Mouse (Mus musculus) liver, postnatal 0 days (tissue): ENCODE results near the gene Tbc1d5. TPM values are rescaled to one million over a fixed set of nuclear protein-coding genes. Genes with fewer than 3 reads are reported as not detected.

ENCODE experiments used
- ATAC-seq: fragments of 200-750 bp; cut with Nextera tagmentation; 2 replicates; pipeline ENCODE4 v1.8.0; 2017; ENCODE audit warnings: mild to moderate bottlenecking, moderate library complexity
- DNase-seq: peaks from one replicate; pipeline ENCODE4 v3.0.0-alpha.2; 2016
- H3K27ac ChIP-seq: fragments of 300-500 bp; sonication (generic); 2 replicates; pipeline ENCODE4 v1.5.1; 2014; ENCODE audit warnings: antibody characterized with exemption, moderate library complexity, mild to moderate bottlenecking, low read depth
- H3K27me3 ChIP-seq: fragments of 300-500 bp; sonication (generic); 2 replicates; pipeline ENCODE4 v1.6.1; 2014; ENCODE audit warnings: low read length, control low read depth, mixed read lengths; ENCODE audit not compliant: insufficient read depth
- H3K36me3 ChIP-seq: fragments of 300-500 bp; sonication (generic); replicated peaks from 2 replicates; pipeline ENCODE4 v1.6.1; 2014; ENCODE audit warnings: mild to moderate bottlenecking, control low read depth, low read length, moderate library complexity, mixed read lengths; ENCODE audit not compliant: insufficient read depth
- H3K4me1 ChIP-seq: fragments of 300-500 bp; sonication (generic); 2 replicates; pipeline ENCODE4 v1.6.1; 2014; ENCODE audit warnings: antibody characterized with exemption, mild to moderate bottlenecking, control low read depth; ENCODE audit not compliant: insufficient read depth
- H3K4me2 ChIP-seq: fragments of 300-500 bp; sonication (generic); 2 replicates; pipeline ENCODE4 v1.6.1; 2014; ENCODE audit warnings: low read depth, mild to moderate bottlenecking, low read length, moderate library complexity, mixed read lengths
- H3K4me3 ChIP-seq: fragments of 300-500 bp; sonication (generic); 2 replicates; pipeline ENCODE4 v1.5.1; 2014; ENCODE audit warnings: low read depth, low read length
- H3K9ac ChIP-seq: fragments of 300-500 bp; sonication (generic); replicated peaks from 2 replicates; pipeline ENCODE4 v1.6.1; 2014; ENCODE audit warnings: mild to moderate bottlenecking, moderate library complexity
- H3K9me3 ChIP-seq: fragments of 300-500 bp; sonication (generic); 2 replicates; pipeline ENCODE4 v1.6.1; 2016; ENCODE audit warnings: mild to moderate bottlenecking, control low read depth, low read length, mixed read lengths
- CTCF ChIP-seq: sonication (generic); IDR thresholded peaks from 2 replicates; pipeline ENCODE4 v1.5.1; 2016; ENCODE audit warnings: antibody characterized with exemption, low read depth
- EP300 ChIP-seq: IDR thresholded peaks from 2 replicates; pipeline ENCODE4 v1.6.1; 2016; ENCODE audit warnings: antibody characterized with exemption, low read depth, mild to moderate bottlenecking
- whole genome bisulfite sequencing: fragments of 180-500 bp; shearing (Covaris S2); extraction: QIAGEN DNeasy Blood & Tissue Kit; methylation state at CpG from one replicate; pipeline ENCODE4 v1.1.7; 2014; ENCODE audit not compliant: insufficient replicate concordance; 5-methylcytosine and 5-hydroxymethylcytosine counted together
- polyA plus RNA-seq: library from polyadenylated mRNA; unstranded; fragments of >200 nt; fragmentation: Nextera tagmentation; extraction: Ambion mirVana; gene quantifications from 2 replicates; pipeline ENCODE4 v1.2.1, GENCODE M21; 2015

Tbc1d5 gene
- 2.1 and 2.5 TPM in 2 replicates for polyA plus RNA-seq

DNA sequence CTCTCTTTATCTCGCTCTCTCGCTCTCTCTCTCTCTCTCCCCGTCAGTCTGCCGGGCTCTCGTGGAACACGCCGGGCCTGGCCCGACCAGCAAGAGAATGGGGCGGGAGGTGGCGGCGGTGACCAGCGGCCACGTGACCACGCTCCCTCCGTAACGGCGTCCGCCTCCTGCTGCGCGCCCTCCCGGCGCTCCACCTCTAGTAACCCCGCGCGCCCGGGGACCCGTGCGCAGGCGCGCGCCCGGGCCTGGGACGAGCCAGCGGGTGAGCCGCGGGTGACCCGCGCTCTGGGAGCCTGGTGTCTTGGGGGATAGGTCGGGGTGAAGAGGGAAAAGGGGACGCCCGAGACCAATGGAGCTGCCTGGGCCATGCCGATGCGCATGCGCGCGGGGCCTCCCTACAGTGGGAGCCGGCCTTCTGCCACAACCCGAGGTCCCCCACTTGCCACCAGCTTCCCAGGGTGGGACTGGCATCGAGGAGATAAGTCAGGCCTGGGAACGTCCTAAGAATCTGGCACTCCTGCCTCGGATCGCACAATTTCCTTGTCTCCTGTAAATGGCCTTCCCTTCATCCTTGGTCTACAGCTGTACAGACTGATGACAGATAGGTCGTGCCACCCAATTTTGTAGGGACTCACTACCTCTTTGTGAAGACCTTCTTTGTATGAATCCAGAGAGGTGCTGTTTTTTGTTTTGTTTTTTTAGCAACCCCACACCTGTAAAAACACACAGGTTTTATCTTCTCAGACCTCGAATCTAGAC is at the start of gene Tbc1d5:
Gene Tbc1d5, minus strand, starts transcription at position 158 of the 759 bp plus-strand sequence.
- H3K9ac ChIP-seq = peak within 1 kb of the TSS; percentile 98
- peak within 1 kb of the TSS; percentile 83 for H3K4me3 ChIP-seq
- 3% methylated on average over 38 of the region's 54 CpGs for WGBS
- no peaks in the 10 kb centered on the region for H3K9me3 ChIP-seq
- TF ChIP-seq EP300 (no peak), CTCF (no peak)
- H3K27me3 ChIP-seq = no peaks in the 10 kb centered on the region
- H3K4me2 ChIP-seq = peak within 1 kb of the TSS; percentile 87
- ATAC-seq (peak; percentile 95), DNase-seq (peak; percentile 92)
- H3K27ac ChIP-seq = peak within 1 kb of the TSS; percentile 100
- H3K4me1 ChIP-seq = peaks cover 5% of the 10 kb centered on the region
- no peaks in the 10 kb centered on the region for H3K36me3 ChIP-seq

DNA sequence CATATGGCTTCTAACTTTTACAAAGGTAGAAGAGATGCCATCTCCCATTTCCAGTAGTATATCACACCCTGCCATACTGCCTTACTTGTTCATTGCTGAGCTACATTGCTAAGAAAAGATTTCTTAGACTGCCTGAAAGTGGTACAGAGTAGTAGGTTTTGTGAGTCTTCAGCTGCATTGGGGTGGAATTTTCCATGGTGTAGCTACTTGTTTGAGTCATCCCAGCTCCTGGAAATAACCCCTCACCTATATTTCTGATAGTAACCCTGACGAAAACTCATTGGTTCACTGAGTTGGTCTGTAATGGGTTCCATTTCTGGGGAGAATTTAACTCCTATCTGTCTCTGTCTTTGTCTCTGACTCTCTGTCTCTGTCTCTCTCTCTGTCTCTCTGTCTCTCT is 46.9 kb upstream of the Tbc1d5 start:
- DNase-seq = no peak
- H3K4me3 ChIP-seq = no peak overlapping the region
- no peaks in the 10 kb centered on the region for H3K9me3 ChIP-seq
- 74% methylated on average over 1 of the region's 1 CpGs for WGBS
- no peak overlapping the region for H3K27ac ChIP-seq
- H3K27me3 ChIP-seq = no peaks in the 10 kb centered on the region
- ATAC-seq = no peak
- H3K36me3 ChIP-seq = no peaks in the 10 kb centered on the region
- no peaks in the 10 kb centered on the region for H3K4me1 ChIP-seq
- no peak overlapping the region for H3K4me2 ChIP-seq
- H3K9ac ChIP-seq = no peak overlapping the region
- TF ChIP-seq CTCF (no peak), EP300 (no peak)

DNA sequence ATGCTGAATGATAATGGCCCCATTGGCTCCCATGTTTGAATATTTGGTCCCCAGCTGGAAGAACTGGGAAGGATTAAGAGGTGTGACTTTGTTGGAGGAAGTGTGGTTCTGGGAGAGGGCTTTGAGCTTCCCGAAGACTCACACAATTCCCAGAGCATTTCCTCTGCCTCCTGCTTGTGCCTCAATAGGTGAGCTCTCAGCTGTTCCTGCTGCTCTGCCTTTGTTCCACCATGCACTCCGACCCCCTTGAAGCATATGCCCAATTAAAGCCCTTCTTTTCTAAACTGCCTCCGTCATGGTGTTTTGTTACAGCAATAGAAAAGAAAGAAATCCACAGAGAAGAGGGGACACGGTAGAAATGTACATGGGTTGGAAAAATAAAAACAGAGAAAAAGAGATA is 44.0 kb upstream of the Tbc1d5 start:
- no peak overlapping the region for H3K4me3 ChIP-seq
- H3K36me3 ChIP-seq = no peaks in the 10 kb centered on the region
- H3K27ac ChIP-seq = no peak overlapping the region
- no peak overlapping the region for H3K9ac ChIP-seq
- ATAC-seq = no peak
- no peak overlapping the region for H3K4me2 ChIP-seq
- H3K27me3 ChIP-seq = no peaks in the 10 kb centered on the region
- 54% methylated on average over 4 of the region's 4 CpGs for WGBS
- DNase-seq = no peak
- H3K4me1 ChIP-seq = no peaks in the 10 kb centered on the region
- TF ChIP-seq EP300 (no peak), CTCF (no peak)
- no peaks in the 10 kb centered on the region for H3K9me3 ChIP-seq

- no peak for ATAC-seq
Measured at GRCm38 (mm10) chr17:51221075-51221474, 41.9 kb upstream of the Tbc1d5 start.

DNA sequence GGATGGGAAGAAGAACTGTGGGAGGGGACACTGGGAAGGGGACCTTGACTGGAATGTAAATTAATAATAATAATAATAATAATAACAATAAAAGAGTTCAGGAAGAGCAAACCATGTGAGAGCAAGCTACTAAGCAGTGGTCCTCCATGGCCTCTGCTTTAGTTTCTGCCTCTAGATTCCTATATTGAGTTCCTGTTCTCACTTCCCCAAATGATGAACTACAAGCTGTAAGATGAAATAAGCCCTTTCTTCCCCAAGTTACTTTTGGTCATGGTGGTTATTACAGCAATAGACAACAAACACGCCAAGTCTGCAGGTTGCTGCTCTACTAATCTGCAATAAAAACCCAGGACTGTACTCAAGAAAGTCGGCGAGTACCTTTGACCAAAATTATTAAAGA is 40.7 kb upstream of the Tbc1d5 start:
- no peak overlapping the region for H3K4me2 ChIP-seq
- H3K9me3 ChIP-seq = no peaks in the 10 kb centered on the region
- TF ChIP-seq EP300 (no peak), CTCF (no peak)
- H3K9ac ChIP-seq = no peak overlapping the region
- DNase-seq (no peak), ATAC-seq (no peak)
- H3K27ac ChIP-seq = no peak overlapping the region
- H3K27me3 ChIP-seq = no peaks in the 10 kb centered on the region
- WGBS = 58% methylated on average over 3 of the region's 3 CpGs
- H3K4me1 ChIP-seq = no peaks in the 10 kb centered on the region
- H3K4me3 ChIP-seq = no peak overlapping the region
- H3K36me3 ChIP-seq = no peaks in the 10 kb centered on the region

More at GRCm38 (mm10) chr17:51221075-51221474, 41.9 kb upstream of the Tbc1d5 start:
- Histone ChIP-seq H3K4me2 (no peak overlapping the region), H3K9ac (no peak overlapping the region), H3K4me3 (no peak overlapping the region), H3K36me3 (no peaks in the 10 kb centered on the region), H3K27ac (no peak overlapping the region), H3K9me3 (no peaks in the 10 kb centered on the region), H3K27me3 (no peaks in the 10 kb centered on the region), H3K4me1 (no peaks in the 10 kb centered on the region)
- no peak for TF ChIP-seq CTCF
- TF ChIP-seq EP300 = no peak
- DNase-seq = no peak
- 53% methylated on average over 7 of the region's 7 CpGs for WGBS

DNA sequence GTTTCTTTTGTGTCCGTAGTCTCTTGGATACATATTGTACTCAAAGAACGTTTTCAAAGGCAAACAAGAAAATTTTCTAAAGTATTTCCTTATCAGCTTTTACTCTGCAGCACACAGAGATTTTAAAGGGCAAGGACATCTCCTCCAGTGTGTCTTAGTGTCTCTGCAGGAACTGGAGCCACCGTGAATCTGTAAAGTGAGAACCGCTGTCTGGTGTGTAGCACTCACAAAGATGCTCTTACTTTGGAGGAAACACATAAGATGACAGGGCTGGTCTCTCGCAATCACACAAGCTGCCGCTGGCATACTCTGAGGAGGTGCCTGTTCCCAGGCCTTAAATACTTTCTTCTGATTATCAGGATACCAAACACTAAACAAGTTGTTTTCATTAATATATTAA is 37.3 kb upstream of the Tbc1d5 start:
- Histone ChIP-seq H3K4me3 (no peak overlapping the region), H3K4me1 (no peaks in the 10 kb centered on the region), H3K4me2 (no peak overlapping the region), H3K27ac (no peak overlapping the region), H3K9ac (no peak overlapping the region), H3K36me3 (no peaks in the 10 kb centered on the region), H3K9me3 (no peaks in the 10 kb centered on the region), H3K27me3 (no peaks in the 10 kb centered on the region)
- DNase-seq = no peak
- TF ChIP-seq CTCF = no peak
- TF ChIP-seq EP300 = no peak
- 79% methylated on average over 6 of the region's 6 CpGs for WGBS
- ATAC-seq = no peak
